Mouse (Mus musculus): Measurements from ENCODE around the gene Spata13.

DNA sequence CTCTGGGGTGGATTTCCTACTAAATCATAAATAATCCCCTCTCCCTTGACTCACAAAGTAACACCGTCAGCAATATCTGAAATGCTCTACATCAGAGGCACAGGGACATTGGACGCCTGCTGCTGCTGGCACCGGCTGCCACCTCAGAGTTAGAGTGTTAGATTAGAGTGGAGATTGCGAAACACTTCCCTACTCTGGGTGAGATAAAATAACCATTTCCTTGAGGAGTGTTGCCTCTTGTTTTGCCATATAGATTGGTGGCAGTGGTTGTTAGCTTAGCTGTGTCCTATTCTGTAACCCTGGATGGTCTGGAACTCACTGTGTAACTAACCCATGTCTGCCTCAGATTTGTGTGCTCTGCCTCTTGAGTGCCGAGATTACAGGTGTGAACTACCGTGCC is 111.4 kb downstream of the Spata13 start:
- TF ChIP-seq MYOG (IDR thresholded peaks at IDR 0.05; ENCODE audit: control insufficient read depth in 1 of 3, insufficient read depth in 1 of 3, insufficient read length in 2 of 3, low read depth in 2 of 3), result no peak
- TF ChIP-seq MAX (IDR thresholded peaks at IDR 0.05; ENCODE audit: low read depth), result no peak
- no peak for TF ChIP-seq USF1 (IDR thresholded peaks at IDR 0.05; ENCODE audit: low read depth)
